Mouse (Mus musculus) C2C12 (cell line): Measurements from ENCODE around the gene Wfdc16.

ENCODE experiments used
- CEBPB ChIP-seq: IDR thresholded peaks from one replicate; pipeline ENCODE4 v1.6.1; 2011; ENCODE audit warnings: low read depth, mild to moderate bottlenecking, control low read depth, moderate library complexity
- CTCF ChIP-seq: IDR thresholded peaks from one replicate; pipeline ENCODE4 v1.5.1; 2011; ENCODE audit not compliant: control insufficient read depth, insufficient read depth, insufficient read length
- MAX ChIP-seq: IDR thresholded peaks from one replicate; pipeline ENCODE4 v1.6.1; 2011; ENCODE audit warnings: mild to moderate bottlenecking, control low read depth
- USF1 ChIP-seq: IDR thresholded peaks from one replicate; pipeline ENCODE4 v1.6.1; 2011; ENCODE audit warnings: low read depth, mild to moderate bottlenecking, control low read depth, moderate library complexity

DNA sequence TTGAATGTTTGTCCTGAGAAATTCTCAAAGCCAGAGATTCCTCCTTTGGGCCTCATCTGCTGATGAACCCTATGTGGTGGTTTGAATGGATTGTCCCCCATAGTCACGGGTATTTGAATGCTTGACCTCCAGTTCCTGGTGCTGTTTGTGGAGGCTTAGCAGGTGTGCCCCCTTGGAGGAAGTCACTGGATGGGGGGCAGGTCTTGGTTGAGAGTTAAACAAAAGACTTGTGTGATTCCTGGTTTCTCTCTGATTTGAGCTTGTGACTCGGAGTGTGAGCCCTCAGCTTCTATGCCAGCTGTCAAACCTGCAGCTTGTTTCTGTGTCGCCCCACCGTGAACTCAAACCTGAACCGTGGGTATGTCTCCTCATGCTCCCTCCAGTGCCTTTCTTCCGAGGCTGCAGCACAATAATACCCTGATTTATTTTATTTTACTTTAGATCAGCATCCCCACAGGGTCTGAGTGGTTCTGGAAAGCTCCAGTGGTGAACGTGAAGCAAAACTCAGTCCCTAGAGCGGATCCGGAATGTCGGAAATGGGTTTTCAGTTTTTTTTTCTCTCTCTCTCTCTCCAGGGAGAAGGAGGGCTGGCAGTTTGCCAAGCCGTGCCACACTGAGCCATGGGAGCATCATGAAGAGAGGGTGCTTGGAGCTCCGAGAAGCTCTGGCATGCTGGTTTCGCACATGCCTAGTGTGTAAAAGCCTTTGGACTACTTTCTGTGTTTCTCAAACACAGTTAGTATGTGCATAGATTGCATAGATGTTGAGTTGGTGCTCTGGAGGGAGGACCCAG is 3.5 kb upstream of the Wfdc16 start:
- TF ChIP-seq CTCF (no peak), USF1 (no peak), MAX (no peak), CEBPB (no peak)
